In genomic region chr4:76901692-76902091, GRCm38 (mm10) we compare ENCODE assay signal across 31 mouse cellular contexts.
DNase-seq lines count a peak whose midpoint lies in the region; ATAC-seq lines count a peak whose summit lies in the region.
"Had no signal": no experiment of that assay in that cellular context is flagged by ENCODE, and none has a peak within 500 bp of the region (broad histone marks: within the 10 kb centered on the region; RNA-seq: fewer than 3 reads in every experiment).

No protein-coding gene starts in this region.

- H3K9ac ChIP-seq in kidney, embryonic 16.5 days (replicated peaks; ENCODE audit: low read length), result no peak overlapping the region
- H3K9ac ChIP-seq in neural tube, embryonic 15.5 days (replicated peaks), result no peak overlapping the region
- H3K9ac ChIP-seq: embryonic facial prominence, embryonic 15.5 days; forebrain, embryonic 13.5 days; hindbrain, embryonic 14.5 days; liver, embryonic 14.5 days; midbrain, embryonic 12.5 days had no signal

- no peak overlapping the region for H3K4me3 ChIP-seq in kidney, embryonic 16.5 days (ENCODE audit: low read length)
- no peak overlapping the region for H3K4me3 ChIP-seq in neural tube, embryonic 15.5 days (replicated peaks)
- H3K4me3 ChIP-seq: embryonic facial prominence, embryonic 10.5 days; embryonic facial prominence, embryonic 15.5 days; forebrain, embryonic 13.5 days; midbrain, embryonic 12.5 days had no signal

- ATAC-seq in kidney, embryonic 16.5 days (ENCODE audit: low FRiP score, low TSS enrichment), result peak; percentile 59; the same call in 1 of the 2 replicates
- no peak for ATAC-seq in neural tube, embryonic 15.5 days (ENCODE audit: low FRiP score)
- no peak for ATAC-seq in CD4-positive, CD25-positive, alpha-beta regulatory T cell, adult 4 months
- ATAC-seq: forebrain, embryonic 13.5 days; Patski had no signal

- DNase-seq in embryo, embryonic 10 days (ENCODE audit: low spot score), result peak; percentile 28
- no peak for DNase-seq in embryo, embryonic 9.5 days (ENCODE audit: extremely low spot score)
- no peak for DNase-seq in kidney, postnatal 25 days
- DNase-seq in neural tube, embryonic 10.5 days (ENCODE audit: extremely low spot score, low spot score), result peak; percentile 18
- DNase-seq in cerebellum, postnatal 25 days, result no peak
- DNase-seq: adrenal gland, postnatal 10 days; cerebellum, adult 8-10 months; cerebellum, postnatal 36 days; gastrocnemius, postnatal 25 days; heart, adult 11 months; heart, postnatal 36 days; kidney, adult 8-10 months; liver; lung, adult 2 months; lung, postnatal 14 days; right cerebral cortex, postnatal 4 days; thymus, adult 18-20 months; thymus, postnatal 25 days had no signal

- no peak overlapping the region for H3K4me2 ChIP-seq in kidney, embryonic 16.5 days (replicated peaks; ENCODE audit: low read depth, low read length)
- H3K4me2 ChIP-seq in neural tube, embryonic 15.5 days, result no peak overlapping the region
- H3K4me2 ChIP-seq: embryonic facial prominence, embryonic 15.5 days; forebrain, embryonic 13.5 days; heart, embryonic 11.5 days; hindbrain, embryonic 14.5 days; midbrain, embryonic 12.5 days had no signal

- H3K9me3 ChIP-seq in kidney, embryonic 16.5 days (ENCODE audit: low read length), result no peaks in the 10 kb centered on the region
- H3K9me3 ChIP-seq in neural tube, embryonic 15.5 days (replicated peaks), result no peaks in the 10 kb centered on the region
- H3K9me3 ChIP-seq: embryonic facial prominence, embryonic 10.5 days; embryonic facial prominence, embryonic 15.5 days; forebrain, embryonic 13.5 days; G1E; midbrain, embryonic 12.5 days had no signal

- H3K36me3 ChIP-seq in kidney, embryonic 16.5 days (ENCODE audit: insufficient read depth, low read length), result no peaks in the 10 kb centered on the region
- H3K36me3 ChIP-seq in neural tube, embryonic 15.5 days, result no peaks in the 10 kb centered on the region
- H3K36me3 ChIP-seq: embryonic facial prominence, embryonic 10.5 days; embryonic facial prominence, embryonic 15.5 days; G1E; midbrain, embryonic 12.5 days had no signal

- H3K27ac ChIP-seq in kidney, embryonic 16.5 days (ENCODE audit: low read length), result no peak overlapping the region
- no peak overlapping the region for H3K27ac ChIP-seq in neural tube, embryonic 15.5 days (replicated peaks)
- H3K27ac ChIP-seq: embryonic facial prominence, embryonic 10.5 days; embryonic facial prominence, embryonic 15.5 days; forebrain, embryonic 13.5 days; hindbrain, embryonic 14.5 days; liver, embryonic 14.5 days; midbrain, embryonic 12.5 days; stomach, postnatal 0 days had no signal

- no peaks in the 10 kb centered on the region for H3K4me1 ChIP-seq in kidney, embryonic 16.5 days (ENCODE audit: insufficient read depth, low read length)
- H3K4me1 ChIP-seq in neural tube, embryonic 15.5 days, result no peaks in the 10 kb centered on the region
- H3K4me1 ChIP-seq: embryonic facial prominence, embryonic 10.5 days; embryonic facial prominence, embryonic 15.5 days; midbrain, embryonic 12.5 days had no signal

- no peaks in the 10 kb centered on the region for H3K27me3 ChIP-seq in kidney, embryonic 16.5 days (ENCODE audit: insufficient read depth, low read length)
- H3K27me3 ChIP-seq in neural tube, embryonic 15.5 days (replicated peaks), result no peaks in the 10 kb centered on the region
- H3K27me3 ChIP-seq: embryonic facial prominence, embryonic 15.5 days; forebrain, embryonic 13.5 days; midbrain, embryonic 12.5 days; Patski had no signal

- WGBS in kidney, embryonic 16.5 days, result 28% methylated on average over 1 of the region's 1 CpGs
- 10% methylated on average over 1 of the region's 1 CpGs for WGBS in neural tube, embryonic 15.5 days

Comparison
In these comparisons a context has a peak if more than half of its experiments do, and no peak if none do; other contexts are left out.
1. DNase-seq: peak in embryo, embryonic 10 days (single experiment) and neural tube, embryonic 10.5 days (single experiment); none in embryo, embryonic 9.5 days (single experiment), kidney, postnatal 25 days (0 of 2) and cerebellum, postnatal 25 days (0 of 2).